Comparison of ENCODE assay signal across 9 mouse cellular contexts in the genomic region with DNA sequence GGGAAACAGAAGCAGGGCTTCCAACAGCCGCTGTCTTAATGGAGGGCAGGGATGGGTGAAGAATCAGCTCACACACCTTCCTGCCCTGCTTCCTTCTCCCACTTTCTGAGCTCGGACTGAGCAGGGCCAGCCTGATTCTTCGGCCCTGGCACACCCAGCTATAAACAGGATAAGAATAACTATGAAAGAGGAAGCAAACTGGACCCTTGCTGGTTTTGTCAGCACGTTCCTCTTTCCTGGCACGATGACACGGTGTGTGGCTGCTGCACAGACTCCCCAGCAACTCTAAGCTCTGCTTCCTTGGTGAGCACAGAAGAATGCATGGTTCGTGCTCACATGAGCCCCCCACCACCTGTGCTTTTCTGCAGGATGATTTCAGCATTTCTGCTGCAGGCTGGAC. TPM values are rescaled to one million over a fixed set of nuclear protein-coding genes. Genes with fewer than 3 reads are reported as not detected.
A peak's percentile ranks its signal among the peaks of the same experiment; 100 is the strongest.
DNase-seq lines count a peak whose midpoint lies in the region; ATAC-seq and TF ChIP-seq lines count a peak whose summit lies in the region.
"Had no signal": no experiment of that assay in that cellular context is flagged by ENCODE, and none has a peak within 500 bp of the region (broad histone marks: within the 10 kb centered on the region; RNA-seq: fewer than 3 reads in every experiment).

No protein-coding gene starts in this region.

- H3K4me1 ChIP-seq in intestine, embryonic 15.5 days (replicated peaks): 0 out of 2 replicates have a peak, but pooled peaks cover 2% of the 10 kb centered on the region
- H3K4me1 ChIP-seq in thymus, adult 2 months (replicated peaks; ENCODE audit: control insufficient read depth, insufficient read depth, low read length): peaks cover 6% of the 10 kb centered on the region
- 0 out of 2 replicates have a peak, but pooled peaks cover 4% of the 10 kb centered on the region for H3K4me1 ChIP-seq in midbrain, postnatal 0 days (ENCODE audit: insufficient read depth, low read length)
- H3K4me1 ChIP-seq: embryonic facial prominence, embryonic 12.5 days had no signal

- no peak overlapping the region for H3K9ac ChIP-seq in intestine, embryonic 15.5 days
- no peak overlapping the region for H3K9ac ChIP-seq in midbrain, postnatal 0 days (replicated peaks; ENCODE audit: low read length, poor library complexity, severe bottlenecking)
- H3K9ac ChIP-seq: embryonic facial prominence, embryonic 12.5 days had no signal

- no peaks in the 10 kb centered on the region for H3K36me3 ChIP-seq in intestine, embryonic 15.5 days
- H3K36me3 ChIP-seq in thymus, adult 2 months (ENCODE audit: control insufficient read depth, insufficient read depth, low read length): no peaks in the 10 kb centered on the region
- H3K36me3 ChIP-seq in midbrain, postnatal 0 days (ENCODE audit: insufficient read depth, low read length): no peaks in the 10 kb centered on the region
- H3K36me3 ChIP-seq: embryonic facial prominence, embryonic 12.5 days had no signal

- TF ChIP-seq CTCF in thymus, adult 2 months (IDR thresholded peaks at IDR 0.05; ENCODE audit: borderline replicate concordance, control insufficient read depth, extremely low read depth, insufficient read depth, low read length, poor library complexity): no peak
- no peak for TF ChIP-seq CTCF in midbrain, postnatal 0 days (IDR thresholded peaks at IDR 0.05)

- WGBS in intestine, embryonic 15.5 days: 51% methylated on average over 7 of the region's 7 CpGs
- 15% methylated on average over 7 of the region's 7 CpGs for WGBS in thymus, adult 2 months
- WGBS in midbrain, postnatal 0 days: 36% methylated on average over 7 of the region's 7 CpGs

- peak; percentile 65 for ATAC-seq in intestine, embryonic 15.5 days
- ATAC-seq in monocyte, adult 5-6 weeks (replicated peaks; ENCODE audit: insufficient number of reproducible peaks, low FRiP score, low TSS enrichment, poor library complexity, severe bottlenecking): peak; percentile 91
- ATAC-seq in midbrain, postnatal 0 days (ENCODE audit: low FRiP score): no peak

- no peak overlapping the region for H3K4me3 ChIP-seq in intestine, embryonic 15.5 days (replicated peaks)
- H3K4me3 ChIP-seq in thymus, adult 2 months (ENCODE audit: control insufficient read depth, insufficient read depth, low read length): no peak overlapping the region
- no peak overlapping the region for H3K4me3 ChIP-seq in midbrain, postnatal 0 days (ENCODE audit: low read depth, low read length)
- H3K4me3 ChIP-seq: embryonic facial prominence, embryonic 12.5 days had no signal

- H3K4me2 ChIP-seq in intestine, embryonic 15.5 days (replicated peaks): no peak overlapping the region
- no peak overlapping the region for H3K4me2 ChIP-seq in midbrain, postnatal 0 days (ENCODE audit: low read depth, low read length, poor library complexity, severe bottlenecking)
- H3K4me2 ChIP-seq: embryonic facial prominence, embryonic 12.5 days had no signal

- DNase-seq in adrenal gland, postnatal 14 days: peak; percentile 13
- no peak for DNase-seq in adrenal gland, postnatal 10 days
- DNase-seq in left cerebral cortex, adult 11 months (ENCODE audit: low spot score): peak; percentile 31
- no peak for DNase-seq in left cerebral cortex, postnatal 36 days (ENCODE audit: low spot score in 2 of 2)
- no peak for DNase-seq in thymus, adult 2 months
- DNase-seq in midbrain, postnatal 0 days (ENCODE audit: low spot score): no peak

- H3K9me3 ChIP-seq in intestine, embryonic 15.5 days: no peaks in the 10 kb centered on the region
- H3K9me3 ChIP-seq in midbrain, postnatal 0 days (ENCODE audit: low read length): no peaks in the 10 kb centered on the region
- H3K9me3 ChIP-seq: embryonic facial prominence, embryonic 12.5 days had no signal

- TF ChIP-seq POLR2A in thymus, adult 2 months (IDR thresholded peaks at IDR 0.05; ENCODE audit: control insufficient read depth, extremely low read depth, insufficient read depth, low read length, poor library complexity): no peak

- no peaks in the 10 kb centered on the region for H3K27me3 ChIP-seq in intestine, embryonic 15.5 days (replicated peaks)
- H3K27me3 ChIP-seq in thymus, adult 2 months (ENCODE audit: control insufficient read depth, insufficient read depth, low read length): no peaks in the 10 kb centered on the region
- H3K27me3 ChIP-seq in midbrain, postnatal 0 days (ENCODE audit: insufficient read depth, low read length): no peaks in the 10 kb centered on the region
- H3K27me3 ChIP-seq: embryonic facial prominence, embryonic 12.5 days had no signal

- H3K27ac ChIP-seq in intestine, embryonic 15.5 days: no peak overlapping the region
- no peak overlapping the region for H3K27ac ChIP-seq in thymus, adult 2 months (ENCODE audit: control insufficient read depth, insufficient read depth, low read length)
- H3K27ac ChIP-seq in midbrain, postnatal 0 days (ENCODE audit: low read depth, low read length): no peak overlapping the region
- H3K27ac ChIP-seq: embryonic facial prominence, embryonic 12.5 days had no signal

- intact Hi-C loops in left cerebral cortex, postnatal 36 days (cut with DNase I): no loop called here

RNA-seq across cellular contexts. Expression of a gene that starts 26.3 kb away (rescaled TPM):
- total RNA-seq in adrenal gland, postnatal 14 days (2021): 1.0 and 2.0 TPM in 2 replicates
- total RNA-seq in adrenal gland, postnatal 10 days (2021): 1 to 10 TPM; 1.1 to 2.0 TPM
- 10 to 100 TPM; 61.1 to 63.1 TPM for total RNA-seq in left cerebral cortex, postnatal 36 days (2021)
- 2.4 TPM in 2 replicates for polyA plus RNA-seq in intestine, embryonic 15.5 days (2015; fragmentation: Nextera tagmentation; extraction: Ambion mirVana)
- total RNA-seq in monocyte, adult 5-6 weeks (2017): 3.7 to 4.4 TPM (median 4.4 TPM) in 3 replicates
- polyA plus RNA-seq in thymus, adult 2 months (2012; rRNA removed): 0.97 and 1.1 TPM in 2 replicates
- 67.1 and 71.1 TPM in 2 replicates for total RNA-seq in midbrain, postnatal 0 days (2014; rRNA removed)
- 7.9 and 9.3 TPM in 2 replicates for polyA plus RNA-seq in midbrain, postnatal 0 days (2015; fragmentation: Nextera tagmentation; extraction: Ambion mirVana)

Comparison
In these comparisons a context has a peak if more than half of its experiments do, and no peak if none do; other contexts are left out.
1. DNase-seq: peak in adrenal gland, postnatal 14 days (single experiment) and left cerebral cortex, adult 11 months (single experiment); none in adrenal gland, postnatal 10 days (single experiment), left cerebral cortex, postnatal 36 days (0 of 2), thymus, adult 2 months (single experiment) and midbrain, postnatal 0 days (single experiment).
2. RNA of a gene that starts 26.3 kb away (total RNA-seq): 67.1 to 71.1 TPM in midbrain, postnatal 0 days and 61.1 to 63.1 TPM in left cerebral cortex, postnatal 36 days; 3.7 to 4.4 TPM in monocyte, adult 5-6 weeks, 1.1 to 2.0 TPM in adrenal gland, postnatal 10 days and 1.0 to 2.0 TPM in adrenal gland, postnatal 14 days; every median in the first group is over 10 times any median in the second.